Mouse (Mus musculus): ENCODE data around the gene Vcp. TPM values are rescaled to one million over a fixed set of nuclear protein-coding genes. Genes with fewer than 3 reads are reported as not detected.
"Not testable (repeated sequence)": the region's sequence is repeated elsewhere in the genome, so short reads cannot be mapped to it uniquely, and the experiment has no call there.

Gene Vcp
- polyA plus RNA-seq (2015; fragmentation: Nextera tagmentation; extraction: Ambion mirVana) = 547 and 571 TPM in 2 replicates

DNA sequence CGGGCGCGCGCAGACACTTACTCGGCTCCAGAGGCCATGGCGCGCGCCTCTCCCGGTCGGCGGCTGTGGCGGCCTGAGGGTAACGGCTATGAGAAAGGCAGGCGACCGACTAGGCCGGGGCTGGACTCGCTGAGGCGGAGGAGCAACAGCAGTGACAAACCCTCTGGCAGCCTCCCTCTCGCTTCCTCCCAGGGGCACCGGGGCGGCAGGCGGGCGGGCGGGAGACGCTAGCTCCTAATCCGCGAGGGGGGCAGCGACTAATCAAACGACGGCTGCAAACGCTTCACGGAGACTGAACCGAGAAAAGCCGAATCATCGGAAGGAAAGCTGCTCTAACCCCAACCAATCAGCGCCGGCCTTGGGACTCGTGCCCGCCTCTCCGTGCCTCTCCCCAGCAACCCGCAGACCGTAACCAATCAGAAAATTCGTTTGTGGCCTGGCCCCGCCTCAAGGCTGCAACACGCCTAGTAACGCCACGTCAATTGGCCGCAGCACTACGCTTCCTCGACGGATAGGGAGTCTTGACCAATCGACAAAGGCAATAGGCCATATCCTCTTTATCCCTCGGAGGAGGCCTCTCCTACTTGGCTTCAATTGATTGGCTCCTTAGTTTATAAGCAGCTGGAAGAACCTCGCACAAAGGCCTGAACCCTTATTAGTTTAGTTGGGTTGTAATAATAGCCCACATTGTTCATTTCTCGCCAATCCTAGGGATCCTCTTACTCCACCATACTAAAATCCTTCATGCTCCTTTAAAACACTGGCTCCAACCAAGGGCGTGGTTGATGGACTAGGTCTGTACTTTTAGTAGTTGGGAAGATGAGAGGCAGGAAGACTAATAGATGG lies at the start of gene Vcp:
Gene Vcp, minus strand, starts transcription at position 367 of the 846 bp plus-strand sequence.
- ATAC-seq (replicated peaks; ENCODE audit: low FRiP score) = peak; percentile 98
- H3K27me3 ChIP-seq = not testable (repeated sequence)
- WGBS = under 1% methylated on average over 56 of the region's 56 CpGs

DNA sequence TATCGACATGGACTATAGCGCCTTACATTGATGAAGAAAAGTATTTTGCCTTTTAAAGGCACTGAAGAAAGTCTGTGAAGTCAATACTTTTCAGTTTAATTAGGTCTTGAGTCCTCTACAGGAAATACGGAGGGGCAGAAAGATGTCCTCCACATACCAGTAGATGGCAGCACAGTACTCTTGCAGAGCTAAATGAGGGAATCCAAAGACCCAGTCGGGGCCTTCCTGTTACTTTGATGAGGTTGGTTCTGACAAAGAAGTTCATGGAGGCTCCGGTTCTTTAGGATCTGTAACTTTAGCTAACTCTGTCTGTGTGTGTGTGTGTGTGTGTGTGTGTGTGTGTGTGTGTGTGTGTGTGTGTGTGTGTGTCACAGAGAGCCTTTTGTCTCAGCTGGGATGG lies 46.9 kb upstream of the Vcp start:
- Histone ChIP-seq H3K9ac (no peak overlapping the region), H3K4me2 (peak overlapping the region; percentile 8; the same call in 1 of the 2 replicates), H3K36me3 (no peaks in the 10 kb centered on the region), H3K27ac (no peak overlapping the region), H3K27me3 (no peaks in the 10 kb centered on the region), H3K4me3 (replicated peaks) (no peak overlapping the region), H3K9me3 (replicated peaks) (no peaks in the 10 kb centered on the region), H3K4me1 (peaks cover 27% of the 10 kb centered on the region)
- no peak for ATAC-seq (replicated peaks; ENCODE audit: low FRiP score)
- 5% methylated on average over 5 of the region's 5 CpGs for WGBS

More for the DNA sequence above, at the start of gene Vcp:
- Histone ChIP-seq H3K36me3 (peaks cover 18% of the 10 kb centered on the region), H3K27ac (peak within 1 kb of the TSS; percentile 100), H3K9ac (peak within 1 kb of the TSS; percentile 98), H3K4me3 (replicated peaks) (peak within 1 kb of the TSS; percentile 74), H3K4me1 (peaks cover 22% of the 10 kb centered on the region), H3K4me2 (peak within 1 kb of the TSS; percentile 74)
- H3K9me3 ChIP-seq (replicated peaks) = not testable (repeated sequence)

DNA sequence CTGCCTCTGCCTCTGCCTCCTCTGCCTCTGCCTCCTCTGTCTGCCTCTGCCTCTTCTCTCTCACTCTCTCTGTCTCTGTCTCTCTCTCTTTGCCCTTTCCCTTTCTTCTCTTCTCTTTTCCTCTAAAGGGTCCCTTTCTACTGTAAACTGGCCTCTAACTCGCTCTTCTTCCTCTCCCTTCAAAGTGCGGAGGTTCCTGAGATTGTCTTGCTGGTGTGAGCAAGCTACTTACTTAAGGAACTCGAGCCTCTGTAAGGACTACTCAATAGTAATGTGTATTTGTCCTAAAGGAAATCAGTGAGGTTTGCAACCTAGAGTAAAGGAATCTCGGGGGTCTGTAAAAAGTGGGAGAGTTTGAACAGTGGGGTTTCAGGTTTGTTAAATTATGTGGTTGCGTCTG lies 46.3 kb upstream of the Vcp start:
- H3K27me3 ChIP-seq = no peaks in the 10 kb centered on the region
- peak overlapping the region; percentile 85 for H3K4me2 ChIP-seq
- H3K9ac ChIP-seq = no peak overlapping the region
- H3K9me3 ChIP-seq (replicated peaks) = no peaks in the 10 kb centered on the region
- H3K36me3 ChIP-seq = no peaks in the 10 kb centered on the region
- H3K4me1 ChIP-seq = peaks cover 27% of the 10 kb centered on the region
- H3K4me3 ChIP-seq (replicated peaks) = no peak overlapping the region
- ATAC-seq (replicated peaks; ENCODE audit: low FRiP score) = no peak
- H3K27ac ChIP-seq = no peak overlapping the region
- 67% methylated on average over 5 of the region's 5 CpGs for WGBS

DNA sequence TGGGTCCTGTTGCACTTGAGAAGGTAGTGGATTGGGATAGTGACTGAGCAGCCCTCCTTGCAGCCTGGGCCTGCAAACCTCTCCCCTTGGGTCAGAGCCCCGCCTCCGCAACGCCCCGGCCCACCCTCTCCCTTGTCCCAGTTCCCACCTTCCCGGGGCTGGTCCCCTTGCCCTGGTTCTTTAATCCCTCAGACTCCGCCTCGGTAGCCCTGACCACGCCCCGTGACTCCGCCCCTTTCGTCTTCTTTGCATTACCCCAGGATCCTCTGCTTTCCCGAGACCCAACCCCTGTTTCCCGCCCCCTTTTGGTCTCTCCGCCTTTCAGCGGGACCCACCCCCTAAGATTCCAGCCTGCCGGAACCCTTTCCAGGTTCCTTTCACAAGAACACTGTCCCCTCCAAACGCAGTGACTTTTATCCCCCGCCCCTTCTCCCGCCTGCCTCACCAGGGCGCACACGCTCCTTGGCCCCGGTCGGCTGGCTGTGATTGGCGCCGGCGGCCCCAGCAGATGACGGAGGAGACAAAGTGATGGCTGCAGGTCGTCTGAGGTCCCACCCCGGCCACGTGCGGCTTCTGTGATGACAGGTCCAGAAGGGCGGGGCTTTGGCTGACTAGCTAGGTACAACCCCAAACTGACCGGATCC lies 45.5 kb upstream of the Vcp start, which contains the start of gene Fam214b:
Gene Fam214b, minus strand, starts transcription at position 562 of the 644 bp plus-strand sequence.
- H3K4me1 ChIP-seq = peaks cover 29% of the 10 kb centered on the region
- under 1% methylated on average over 33 of the region's 33 CpGs for WGBS
- no peaks in the 10 kb centered on the region for H3K36me3 ChIP-seq
- peak within 1 kb of the TSS; percentile 52 for H3K9ac ChIP-seq
- peak within 1 kb of the TSS; percentile 85 for H3K4me2 ChIP-seq
- peak within 1 kb of the TSS; percentile 81 for H3K27ac ChIP-seq
- peak; percentile 95 for ATAC-seq (replicated peaks; ENCODE audit: low FRiP score)
- H3K4me3 ChIP-seq (replicated peaks) = peak within 1 kb of the TSS; percentile 65
- H3K27me3 ChIP-seq = no peaks in the 10 kb centered on the region
- no peaks in the 10 kb centered on the region for H3K9me3 ChIP-seq (replicated peaks)

DNA sequence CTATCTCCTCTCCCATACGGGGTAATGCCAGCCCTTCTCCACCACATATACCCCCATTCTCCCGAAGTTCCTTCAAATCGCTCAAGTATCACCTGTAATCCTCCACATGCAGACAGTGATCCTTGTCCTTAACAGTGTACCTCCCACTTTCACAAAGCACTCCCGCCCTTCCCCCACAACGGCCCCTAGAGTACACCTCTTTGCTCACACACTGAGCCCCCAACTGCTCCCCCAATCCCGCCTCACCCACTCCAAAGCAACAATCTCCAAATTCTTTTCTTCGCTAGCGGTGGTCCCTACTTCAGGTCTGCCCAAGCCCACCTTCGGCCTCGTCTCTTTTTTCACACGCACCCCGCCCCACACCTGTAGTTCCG lies 45.0 kb upstream of the Vcp start:
- H3K4me2 ChIP-seq = peak overlapping the region; percentile 85
- H3K9me3 ChIP-seq (replicated peaks) = no peaks in the 10 kb centered on the region
- H3K4me3 ChIP-seq (replicated peaks) = peak overlapping the region; percentile 65
- no peaks in the 10 kb centered on the region for H3K36me3 ChIP-seq
- H3K4me1 ChIP-seq = peaks cover 32% of the 10 kb centered on the region
- H3K27ac ChIP-seq = peak overlapping the region; percentile 72
- peak overlapping the region; percentile 44 for H3K9ac ChIP-seq
- no peaks in the 10 kb centered on the region for H3K27me3 ChIP-seq
- 4% methylated on average over 13 of the region's 13 CpGs for WGBS
- ATAC-seq (replicated peaks; ENCODE audit: low FRiP score) = no peak; the same call in none of the 2 replicates

DNA sequence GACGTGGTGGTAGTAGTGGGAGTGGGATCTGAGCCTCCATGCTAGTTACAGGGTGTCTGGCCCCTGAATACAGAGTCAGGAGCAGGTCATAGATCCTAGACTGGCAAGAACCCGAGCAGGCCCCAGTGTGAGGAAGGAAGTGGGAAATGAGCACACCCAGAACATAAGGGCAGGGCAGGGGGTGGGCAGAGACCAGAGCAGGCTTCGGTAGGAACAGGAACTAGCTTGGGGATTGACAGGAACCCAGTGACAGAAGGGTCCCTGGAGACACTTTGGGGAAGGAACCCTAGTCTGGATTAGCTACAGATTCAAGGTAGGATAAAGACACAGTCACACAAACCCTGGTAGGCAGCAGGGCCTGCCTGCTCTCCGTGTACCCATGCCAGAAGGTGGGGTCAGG lies 44.4 kb upstream of the Vcp start:
- Histone ChIP-seq H3K27ac (peak overlapping the region; percentile 72), H3K4me2 (peak overlapping the region; percentile 85), H3K9me3 (replicated peaks) (no peaks in the 10 kb centered on the region), H3K4me1 (peaks cover 38% of the 10 kb centered on the region), H3K4me3 (replicated peaks) (peak overlapping the region; percentile 65), H3K9ac (no peak overlapping the region), H3K27me3 (no peaks in the 10 kb centered on the region), H3K36me3 (no peaks in the 10 kb centered on the region)
- ATAC-seq (replicated peaks; ENCODE audit: low FRiP score) = no peak
- WGBS = 17% methylated on average over 4 of the region's 4 CpGs

DNA sequence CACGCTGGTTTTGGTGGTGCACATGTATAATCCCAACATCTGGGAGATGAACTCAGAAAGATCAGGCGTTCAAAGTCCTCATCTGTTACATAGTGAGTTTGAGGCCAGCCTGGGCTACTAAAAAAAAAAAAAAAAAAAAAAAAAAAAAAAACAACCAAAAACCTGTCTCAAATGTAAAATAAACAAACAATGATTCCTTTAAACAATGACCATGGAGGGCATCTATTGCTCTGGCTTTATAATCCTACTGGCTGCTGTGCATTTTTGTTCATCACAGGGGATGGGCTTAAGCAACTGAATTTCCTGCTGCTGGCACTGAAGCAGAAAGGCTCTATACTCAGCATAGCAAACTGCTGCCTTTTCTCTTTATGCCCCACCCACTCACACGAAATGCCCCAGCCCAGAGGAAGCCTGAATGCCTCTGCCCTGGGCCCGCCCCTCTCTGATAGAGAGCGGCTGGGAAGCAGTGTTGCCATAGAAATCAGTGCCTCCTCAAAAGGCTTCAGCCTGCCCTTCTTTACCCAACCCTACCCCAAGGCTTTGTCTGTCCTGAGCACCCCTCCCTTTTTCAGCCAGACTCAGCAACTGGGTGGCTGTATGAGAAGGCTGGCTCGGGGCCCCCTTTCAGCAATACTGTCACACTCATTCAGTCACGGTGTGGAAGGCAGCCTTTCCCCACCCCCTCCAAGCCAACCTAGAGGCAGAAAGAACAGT lies 43.5 kb upstream of the Vcp start:
- 21% methylated on average over 7 of the region's 7 CpGs for WGBS
- H3K9ac ChIP-seq = 0 out of 2 replicates have a peak overlapping the region, but pooled peaks have one; percentile 3
- peak overlapping the region; percentile 65; the same call in 1 of the 2 replicates for H3K4me3 ChIP-seq (replicated peaks)

DNA sequence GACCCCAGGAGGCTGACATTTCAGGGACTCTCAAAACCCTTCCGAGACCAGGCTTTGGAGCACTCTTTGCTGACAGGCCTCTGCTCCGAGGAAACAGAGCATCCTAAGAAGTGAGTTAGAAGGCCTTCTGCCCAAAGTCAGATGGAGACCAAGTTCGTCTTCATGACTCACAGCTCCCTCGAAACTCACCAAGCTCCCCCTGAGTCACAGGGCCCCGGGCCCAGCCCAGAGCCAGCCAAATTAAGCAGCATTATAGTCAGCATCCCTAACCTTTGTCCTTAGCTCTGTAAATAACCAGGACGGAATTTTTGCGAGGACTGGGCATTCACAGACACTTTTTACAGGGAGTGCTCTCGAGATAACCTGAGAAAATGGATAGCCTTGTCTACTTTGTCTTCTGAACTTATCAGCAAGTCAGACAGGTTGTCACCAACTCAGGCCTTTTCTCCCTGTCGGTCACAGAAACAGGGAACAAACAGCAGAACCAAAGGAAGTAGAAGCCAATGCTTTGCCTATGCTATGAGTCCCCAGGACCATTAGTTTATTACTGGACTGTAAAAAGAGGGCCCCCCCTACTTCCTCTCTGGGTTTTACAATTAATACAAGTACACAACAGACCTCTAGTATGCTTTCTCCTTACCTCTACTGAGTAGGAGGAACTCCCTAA lies 40.7 kb upstream of the Vcp start:
- H3K4me1 ChIP-seq = peaks cover 51% of the 10 kb centered on the region
- H3K27ac ChIP-seq = peak overlapping the region; percentile 45
- no peak for ATAC-seq (replicated peaks; ENCODE audit: low FRiP score)
- WGBS = 66% methylated on average over 9 of the region's 9 CpGs
- H3K4me2 ChIP-seq = no peak overlapping the region
- H3K36me3 ChIP-seq = peaks cover 8% of the 10 kb centered on the region
- no peak overlapping the region for H3K4me3 ChIP-seq (replicated peaks)
- no peak overlapping the region for H3K9ac ChIP-seq
- no peaks in the 10 kb centered on the region for H3K9me3 ChIP-seq (replicated peaks)
- H3K27me3 ChIP-seq = no peaks in the 10 kb centered on the region

More for the DNA sequence above, 43.5 kb upstream of the Vcp start:
- peaks cover 46% of the 10 kb centered on the region for H3K4me1 ChIP-seq
- H3K27ac ChIP-seq = peak overlapping the region; percentile 72
- no peaks in the 10 kb centered on the region for H3K9me3 ChIP-seq (replicated peaks)
- no peaks in the 10 kb centered on the region for H3K36me3 ChIP-seq
- peak overlapping the region; percentile 85 for H3K4me2 ChIP-seq
- ATAC-seq (replicated peaks; ENCODE audit: low FRiP score) = no peak
- H3K27me3 ChIP-seq = no peaks in the 10 kb centered on the region

DNA sequence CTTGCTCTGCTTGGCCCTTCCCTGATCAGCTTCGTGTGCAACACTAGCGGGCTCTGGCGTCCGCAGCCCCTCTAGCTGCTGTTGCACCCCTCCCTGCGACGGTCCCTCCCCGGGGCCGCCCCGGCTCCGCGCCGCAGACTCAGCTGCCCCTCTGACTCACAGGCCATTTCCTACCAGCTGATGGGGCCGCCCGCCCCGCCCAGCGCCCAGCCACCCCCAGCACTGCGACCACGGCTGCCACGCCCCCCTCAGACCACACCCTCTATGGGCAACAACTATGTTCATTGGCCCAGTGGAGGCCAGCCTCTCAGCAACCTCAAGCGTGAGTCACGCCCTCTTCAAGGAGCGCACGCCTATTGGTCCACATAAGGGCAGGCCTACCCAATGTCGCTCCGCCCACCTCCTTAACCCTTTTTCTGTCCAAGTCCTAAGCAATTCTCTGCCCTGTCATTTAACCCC lies 39.8 kb upstream of the Vcp start:
- Histone ChIP-seq H3K9ac (peak overlapping the region; percentile 73), H3K9me3 (replicated peaks) (no peaks in the 10 kb centered on the region), H3K4me2 (peak overlapping the region; percentile 86), H3K27me3 (no peaks in the 10 kb centered on the region), H3K4me1 (peaks cover 45% of the 10 kb centered on the region), H3K27ac (peak overlapping the region; percentile 79), H3K36me3 (peaks cover 16% of the 10 kb centered on the region), H3K4me3 (replicated peaks) (peak overlapping the region; percentile 69)
- WGBS = 0% methylated on average over 25 of the region's 25 CpGs
- peak; percentile 98 for ATAC-seq (replicated peaks; ENCODE audit: low FRiP score)

DNA sequence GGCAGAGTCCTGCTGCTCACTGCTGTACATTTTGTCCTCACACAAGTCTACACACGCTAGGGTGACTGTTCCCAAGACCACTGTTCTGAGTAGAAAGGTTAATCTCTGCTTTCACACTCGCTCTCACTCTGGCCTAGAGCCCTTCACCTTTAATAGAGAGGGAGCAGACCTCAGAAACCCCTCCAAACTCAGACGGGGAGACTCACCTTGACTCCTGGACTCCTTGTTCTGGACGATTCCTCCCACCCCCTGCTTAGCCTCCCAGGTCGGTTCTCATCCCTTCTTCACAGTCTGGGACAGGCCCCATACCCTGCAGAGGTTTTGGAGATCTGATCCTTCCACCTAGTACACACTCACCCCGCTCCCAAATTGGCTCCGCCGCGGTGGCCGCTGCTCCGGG lies 39.3 kb upstream of the Vcp start:
- WGBS = 1% methylated on average over 11 of the region's 11 CpGs
- Histone ChIP-seq H3K4me2 (peak overlapping the region; percentile 86), H3K36me3 (peaks cover 19% of the 10 kb centered on the region), H3K9me3 (replicated peaks) (no peaks in the 10 kb centered on the region), H3K27ac (peak overlapping the region; percentile 79), H3K9ac (peak overlapping the region; percentile 73), H3K4me3 (replicated peaks) (peak overlapping the region; percentile 69), H3K4me1 (peaks cover 40% of the 10 kb centered on the region), H3K27me3 (no peaks in the 10 kb centered on the region)
- peak; percentile 33 for ATAC-seq (replicated peaks; ENCODE audit: low FRiP score)

Measured in kidney, embryonic 15.5 days (tissue).